Mouse (Mus musculus): Measurements from ENCODE around the gene Atf7ip. TPM values are rescaled to one million over a fixed set of nuclear protein-coding genes. Genes with fewer than 3 reads are reported as not detected.

Gene Atf7ip
- polyA plus RNA-seq, 1 experiment = 110 TPM

GRCm38 (mm10) chr6:136521681-136522080 lies 15.7 kb downstream of the Atf7ip start:
- Histone ChIP-seq H3K9me3 (replicated peaks; ENCODE audit: control insufficient read depth, insufficient read depth, low read length, poor library complexity, severe bottlenecking) (peaks cover 14% of the 10 kb centered on the region), H3K36me3 (ENCODE audit: control insufficient read depth, insufficient read depth, low read length, poor library complexity, severe bottlenecking) (no peaks in the 10 kb centered on the region; the same call in 1 of the 2 replicates), H3K27ac (ENCODE audit: insufficient read depth, low read length) (no peak overlapping the region), H3K9ac (ENCODE audit: low read depth, poor library complexity, severe bottlenecking) (no peak overlapping the region), H3K4me1 (ENCODE audit: control insufficient read depth, insufficient read depth, low read length) (no peaks in the 10 kb centered on the region), H3K27me3 (ENCODE audit: control insufficient read depth, insufficient read depth, low read length, poor library complexity, severe bottlenecking) (no peaks in the 10 kb centered on the region), H3K4me3 (ENCODE audit: low read depth, low read length) (no peak overlapping the region)
- 0 out of 2 replicates have a peak, but pooled peaks have one; percentile 25 for TF ChIP-seq EP300 (IDR thresholded peaks at IDR 0.05; ENCODE audit: insufficient read depth, low read depth, low read length)
- no peak for TF ChIP-seq POLR2A (IDR thresholded peaks at IDR 0.05; ENCODE audit: insufficient read depth, low read length)

DNA sequence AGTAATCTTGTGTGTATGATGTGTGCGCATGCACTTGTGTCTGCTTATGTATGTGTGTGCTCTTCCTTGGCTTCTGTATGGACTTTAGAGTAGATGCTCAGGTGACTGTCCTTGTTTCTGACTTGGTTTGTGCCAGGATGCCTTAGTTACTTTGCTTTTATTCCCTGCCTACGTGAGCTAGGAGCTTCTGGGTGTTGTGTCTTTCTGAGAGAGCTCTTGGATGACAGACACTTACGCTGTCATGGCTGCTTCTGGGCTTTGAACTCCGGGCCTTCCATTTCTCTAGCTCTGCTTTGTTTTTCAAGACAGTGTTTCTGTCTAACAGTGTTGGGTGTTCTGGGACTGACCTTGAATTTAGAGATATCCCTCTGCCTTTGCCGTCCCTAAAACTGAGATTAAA lies 16.7 kb downstream of the Atf7ip start:
- H3K4me3 ChIP-seq (ENCODE audit: low read depth, low read length) = no peak overlapping the region
- TF ChIP-seq CTCF (IDR thresholded peaks at IDR 0.05; ENCODE audit: low read depth, low read length) (no peak), EP300 (IDR thresholded peaks at IDR 0.05; ENCODE audit: insufficient read depth, low read depth, low read length) (no peak), POLR2A (IDR thresholded peaks at IDR 0.05; ENCODE audit: insufficient read depth, low read length) (no peak)
- no peak overlapping the region for H3K9ac ChIP-seq (ENCODE audit: low read depth, poor library complexity, severe bottlenecking)
- no peaks in the 10 kb centered on the region for H3K4me1 ChIP-seq (ENCODE audit: control insufficient read depth, insufficient read depth, low read length)
- peaks cover 18% of the 10 kb centered on the region for H3K9me3 ChIP-seq (replicated peaks; ENCODE audit: control insufficient read depth, insufficient read depth, low read length, poor library complexity, severe bottlenecking)
- no peaks in the 10 kb centered on the region; the same call in 1 of the 2 replicates for H3K36me3 ChIP-seq (ENCODE audit: control insufficient read depth, insufficient read depth, low read length, poor library complexity, severe bottlenecking)
- H3K27me3 ChIP-seq (ENCODE audit: control insufficient read depth, insufficient read depth, low read length, poor library complexity, severe bottlenecking) = no peaks in the 10 kb centered on the region
- H3K27ac ChIP-seq (ENCODE audit: insufficient read depth, low read length) = peak overlapping the region; percentile 18; the same call in 1 of the 2 replicates

DNA sequence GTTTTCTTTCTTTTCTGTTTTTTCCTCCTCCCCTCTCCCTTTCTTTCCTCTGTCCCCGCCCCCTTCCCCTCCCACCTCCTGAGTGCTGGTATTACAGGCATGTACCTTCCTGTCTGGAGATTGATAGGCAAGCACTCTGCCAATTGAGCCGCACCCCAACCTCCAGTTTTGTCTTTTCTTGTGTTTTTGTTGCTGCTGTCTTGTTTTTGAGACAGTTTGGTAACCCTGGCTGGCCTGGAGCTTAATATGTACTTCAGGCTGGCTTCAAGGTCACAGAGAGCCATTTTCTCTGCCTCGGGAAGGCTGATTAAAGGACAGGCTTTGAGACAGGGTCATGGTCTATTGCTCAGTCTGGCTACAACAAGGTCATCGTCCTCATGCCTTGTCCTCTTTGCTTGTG lies 18.8 kb downstream of the Atf7ip start:
- peaks cover 14% of the 10 kb centered on the region for H3K9me3 ChIP-seq (replicated peaks; ENCODE audit: control insufficient read depth, insufficient read depth, low read length, poor library complexity, severe bottlenecking)
- H3K36me3 ChIP-seq (ENCODE audit: control insufficient read depth, insufficient read depth, low read length, poor library complexity, severe bottlenecking) = no peaks in the 10 kb centered on the region; the same call in 1 of the 2 replicates
- H3K27me3 ChIP-seq (ENCODE audit: control insufficient read depth, insufficient read depth, low read length, poor library complexity, severe bottlenecking) = no peaks in the 10 kb centered on the region
- H3K9ac ChIP-seq (ENCODE audit: low read depth, poor library complexity, severe bottlenecking) = no peak overlapping the region
- H3K4me3 ChIP-seq (ENCODE audit: low read depth, low read length) = no peak overlapping the region
- H3K4me1 ChIP-seq (ENCODE audit: control insufficient read depth, insufficient read depth, low read length) = no peaks in the 10 kb centered on the region
- H3K27ac ChIP-seq (ENCODE audit: insufficient read depth, low read length) = peak overlapping the region; percentile 23
- 0 out of 2 replicates have a peak, but pooled peaks have one; percentile 8 for TF ChIP-seq EP300 (IDR thresholded peaks at IDR 0.05; ENCODE audit: insufficient read depth, low read depth, low read length)
- no peak for TF ChIP-seq POLR2A (IDR thresholded peaks at IDR 0.05; ENCODE audit: insufficient read depth, low read length)

- no peak overlapping the region for H3K4me3 ChIP-seq (ENCODE audit: low read depth, low read length)
- no peak for TF ChIP-seq POLR2A (IDR thresholded peaks at IDR 0.05; ENCODE audit: insufficient read depth, low read length)
- H3K36me3 ChIP-seq (ENCODE audit: control insufficient read depth, insufficient read depth, low read length, poor library complexity, severe bottlenecking) = no peaks in the 10 kb centered on the region; the same call in 1 of the 2 replicates
- H3K9ac ChIP-seq (ENCODE audit: low read depth, poor library complexity, severe bottlenecking) = no peak overlapping the region
- peaks cover 14% of the 10 kb centered on the region for H3K9me3 ChIP-seq (replicated peaks; ENCODE audit: control insufficient read depth, insufficient read depth, low read length, poor library complexity, severe bottlenecking)
- no peak overlapping the region; the same call in 1 of the 2 replicates for H3K27ac ChIP-seq (ENCODE audit: insufficient read depth, low read length)
- H3K4me1 ChIP-seq (ENCODE audit: control insufficient read depth, insufficient read depth, low read length) = no peaks in the 10 kb centered on the region
- H3K27me3 ChIP-seq (ENCODE audit: control insufficient read depth, insufficient read depth, low read length, poor library complexity, severe bottlenecking) = no peaks in the 10 kb centered on the region
These were observed 19.6 kb downstream of the Atf7ip start for GRCm38 (mm10) chr6:136525567-136525966.

- H3K9me3 ChIP-seq (replicated peaks; ENCODE audit: control insufficient read depth, insufficient read depth, low read length, poor library complexity, severe bottlenecking) = peaks cover 14% of the 10 kb centered on the region
- no peaks in the 10 kb centered on the region; the same call in 1 of the 2 replicates for H3K36me3 ChIP-seq (ENCODE audit: control insufficient read depth, insufficient read depth, low read length, poor library complexity, severe bottlenecking)
- no peak for TF ChIP-seq POLR2A (IDR thresholded peaks at IDR 0.05; ENCODE audit: insufficient read depth, low read length)
- TF ChIP-seq EP300 (IDR thresholded peaks at IDR 0.05; ENCODE audit: insufficient read depth, low read depth, low read length) = no peak
- TF ChIP-seq CTCF (IDR thresholded peaks at IDR 0.05; ENCODE audit: low read depth, low read length) = no peak
These were observed 23.2 kb downstream of the Atf7ip start for GRCm38 (mm10) chr6:136529156-136529555.

DNA sequence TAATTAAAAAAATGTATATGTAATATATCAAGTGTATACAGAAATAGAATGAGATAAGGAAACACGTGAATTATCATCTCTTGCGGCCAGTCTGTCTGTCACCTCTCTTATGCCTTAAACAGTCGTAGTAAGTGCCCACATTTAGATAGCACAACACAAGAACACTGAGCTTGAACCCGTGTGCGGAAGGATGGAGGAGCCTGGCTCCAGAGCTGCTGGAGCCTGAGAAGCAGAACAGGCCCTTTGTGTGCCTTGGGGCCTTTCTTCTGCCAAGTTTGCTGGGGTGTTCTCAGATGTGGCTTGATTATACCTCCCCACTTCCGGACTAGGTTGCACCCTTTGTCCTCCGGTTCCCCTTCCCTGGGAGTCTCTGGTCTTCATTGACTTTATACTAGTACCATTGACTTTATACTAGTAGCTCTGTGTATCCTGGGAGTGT lies 25.8 kb downstream of the Atf7ip start:
- H3K36me3 ChIP-seq (ENCODE audit: control insufficient read depth, insufficient read depth, low read length, poor library complexity, severe bottlenecking) = peaks cover 5% of the 10 kb centered on the region; the same call in 1 of the 2 replicates
- peak overlapping the region; percentile 60 for H3K9ac ChIP-seq (ENCODE audit: low read depth, poor library complexity, severe bottlenecking)
- peak overlapping the region; percentile 48 for H3K4me3 ChIP-seq (ENCODE audit: low read depth, low read length)
- no peaks in the 10 kb centered on the region for H3K27me3 ChIP-seq (ENCODE audit: control insufficient read depth, insufficient read depth, low read length, poor library complexity, severe bottlenecking)
- peaks cover 6% of the 10 kb centered on the region; the same call in 1 of the 2 replicates for H3K9me3 ChIP-seq (replicated peaks; ENCODE audit: control insufficient read depth, insufficient read depth, low read length, poor library complexity, severe bottlenecking)
- H3K4me1 ChIP-seq (ENCODE audit: control insufficient read depth, insufficient read depth, low read length) = peaks cover 2% of the 10 kb centered on the region
- H3K27ac ChIP-seq (ENCODE audit: insufficient read depth, low read length) = peak overlapping the region; percentile 96
- TF ChIP-seq EP300 (IDR thresholded peaks at IDR 0.05; ENCODE audit: insufficient read depth, low read depth, low read length) (no peak), CTCF (IDR thresholded peaks at IDR 0.05; ENCODE audit: low read depth, low read length) (no peak), POLR2A (IDR thresholded peaks at IDR 0.05; ENCODE audit: insufficient read depth, low read length) (no peak)

More at GRCm38 (mm10) chr6:136529156-136529555, 23.2 kb downstream of the Atf7ip start:
- Histone ChIP-seq H3K4me1 (ENCODE audit: control insufficient read depth, insufficient read depth, low read length) (peaks cover 2% of the 10 kb centered on the region), H3K4me3 (ENCODE audit: low read depth, low read length) (no peak overlapping the region), H3K27ac (ENCODE audit: insufficient read depth, low read length) (no peak overlapping the region), H3K27me3 (ENCODE audit: control insufficient read depth, insufficient read depth, low read length, poor library complexity, severe bottlenecking) (no peaks in the 10 kb centered on the region), H3K9ac (ENCODE audit: low read depth, poor library complexity, severe bottlenecking) (no peak overlapping the region)
